Mouse (Mus musculus) midbrain, embryonic 12.5 days (tissue): ENCODE data around the gene Zic5. TPM values are rescaled to one million over a fixed set of nuclear protein-coding genes. Genes with fewer than 3 reads are reported as not detected.
A peak's percentile ranks its signal among the peaks of the same experiment; 100 is the strongest.
"Not testable (repeated sequence)": the region's sequence is repeated elsewhere in the genome, so short reads cannot be mapped to it uniquely, and the experiment has no call there.

Experiments used
- ATAC-seq: fragments of 200-750 bp; cut with Nextera tagmentation; 2 replicates; pipeline ENCODE4 v1.8.0; 2017; ENCODE audit warnings: low read depth, moderate TSS enrichment, moderate library complexity; ENCODE audit not compliant: low FRiP score
- H3K27ac ChIP-seq: fragments of 300-500 bp; sonication (generic); replicated peaks from 2 replicates; pipeline ENCODE4 v1.5.1; 2016; ENCODE audit warnings: mild to moderate bottlenecking
- H3K27me3 ChIP-seq: fragments of 300-500 bp; sonication (generic); 2 replicates; pipeline ENCODE4 v1.6.1; 2016; ENCODE audit warnings: mild to moderate bottlenecking
- H3K36me3 ChIP-seq: fragments of 300-500 bp; sonication (generic); 2 replicates; pipeline ENCODE4 v1.6.1; 2016
- H3K4me1 ChIP-seq: fragments of 300-500 bp; sonication (generic); 2 replicates; pipeline ENCODE4 v1.6.1; 2016
- H3K4me2 ChIP-seq: fragments of 300-500 bp; sonication (generic); replicated peaks from 2 replicates; pipeline ENCODE4 v1.6.1; 2016; ENCODE audit warnings: mild to moderate bottlenecking, moderate library complexity
- H3K4me3 ChIP-seq: fragments of 300-500 bp; sonication (generic); 2 replicates; pipeline ENCODE4 v1.5.1; 2016; ENCODE audit warnings: mild to moderate bottlenecking
- H3K9ac ChIP-seq: fragments of 300-500 bp; sonication (generic); replicated peaks from 2 replicates; pipeline ENCODE4 v1.6.1; 2016; ENCODE audit warnings: mild to moderate bottlenecking, moderate library complexity
- H3K9me3 ChIP-seq: fragments of 300-500 bp; sonication (generic); 2 replicates; pipeline ENCODE4 v1.6.1; 2016; ENCODE audit warnings: mild to moderate bottlenecking
- WGBS: fragments of 180-500 bp; shearing (Covaris S2); methylation state at CpG from one replicate; pipeline ENCODE4 v1.1.7; 2016; 5-methylcytosine and 5-hydroxymethylcytosine counted together
- polyA plus RNA-seq: library from polyadenylated mRNA; unstranded; fragments of >200 nt; fragmentation: Nextera tagmentation; extraction: Ambion mirVana; gene quantifications from 2 replicates; pipeline ENCODE4 v1.2.1, GENCODE M21; 2016

Gene Zic5
- polyA plus RNA-seq, 1 experiment from 2014 or later, result 15.7 TPM

GRCm38 (mm10) chr14:122461500-122461899, 4.0 kb downstream of the Zic5 start:
- Histone ChIP-seq H3K9me3 (no peaks in the 10 kb centered on the region), H3K27ac (peak overlapping the region; percentile 96), H3K36me3 (no peaks in the 10 kb centered on the region), H3K4me1 (peaks cover 33% of the 10 kb centered on the region), H3K27me3 (peaks cover 70% of the 10 kb centered on the region), H3K9ac (peak overlapping the region; percentile 84), H3K4me2 (peak overlapping the region; percentile 78), H3K4me3 (peak overlapping the region; percentile 66)
- WGBS, result 9% methylated on average over 3 of the region's 3 CpGs
- no peak for ATAC-seq

- Histone ChIP-seq H3K9ac (peak overlapping the region; percentile 37), H3K27ac (peak overlapping the region; percentile 32; the same call in 1 of the 2 replicates), H3K27me3 (peaks cover 61% of the 10 kb centered on the region), H3K4me1 (peaks cover 30% of the 10 kb centered on the region), H3K4me3 (peak overlapping the region; percentile 27), H3K4me2 (peak overlapping the region; percentile 44), H3K9me3 (no peaks in the 10 kb centered on the region), H3K36me3 (no peaks in the 10 kb centered on the region)
- WGBS, result 41% methylated on average over 5 of the region's 5 CpGs
- no peak for ATAC-seq
These were observed 5.3 kb downstream of the Zic5 start for GRCm38 (mm10) chr14:122460226-122460625.

- ATAC-seq, result no peak
- no peak overlapping the region for H3K27ac ChIP-seq
- H3K36me3 ChIP-seq, result no peaks in the 10 kb centered on the region
- H3K9ac ChIP-seq, result peak overlapping the region; percentile 37; the same call in 1 of the 2 replicates
- peaks cover 59% of the 10 kb centered on the region for H3K27me3 ChIP-seq
- H3K4me1 ChIP-seq, result peaks cover 28% of the 10 kb centered on the region
- H3K4me2 ChIP-seq, result peak overlapping the region; percentile 44
- no peaks in the 10 kb centered on the region for H3K9me3 ChIP-seq
- 89% methylated on average over 1 of the region's 1 CpGs for WGBS
- H3K4me3 ChIP-seq, result peak overlapping the region; percentile 27
These were observed 5.7 kb downstream of the Zic5 start for GRCm38 (mm10) chr14:122459776-122460175.

GRCm38 (mm10) chr14:122459332-122459731, 6.1 kb downstream of the Zic5 start:
- not testable (repeated sequence) for H3K27ac ChIP-seq, ATAC-seq, H3K36me3 ChIP-seq, H3K9me3 ChIP-seq, H3K9ac ChIP-seq
- Histone ChIP-seq H3K4me2 (peak overlapping the region; percentile 44), H3K4me1 (peaks cover 27% of the 10 kb centered on the region), H3K27me3 (peaks cover 55% of the 10 kb centered on the region), H3K4me3 (peak overlapping the region; percentile 27; the same call in 1 of the 2 replicates)
- 76% methylated on average over 11 of the region's 12 CpGs for WGBS

GRCm38 (mm10) chr14:122455562-122455958, 9.9 kb downstream of the Zic5 start:
- peaks cover 55% of the 10 kb centered on the region for H3K27me3 ChIP-seq
- H3K4me2 ChIP-seq, result no peak overlapping the region

GRCm38 (mm10) chr14:122454901-122455561, 10.4 kb downstream of the Zic5 start:
- no peak for ATAC-seq
- H3K4me3 ChIP-seq, result no peak overlapping the region
- no peak overlapping the region for H3K9ac ChIP-seq
- H3K27me3 ChIP-seq, result peaks cover 55% of the 10 kb centered on the region
- peak overlapping the region; percentile 78 for H3K27ac ChIP-seq
- no peaks in the 10 kb centered on the region for H3K9me3 ChIP-seq
- H3K4me1 ChIP-seq, result peaks cover 53% of the 10 kb centered on the region
- no peaks in the 10 kb centered on the region for H3K36me3 ChIP-seq
- WGBS, result 12% methylated on average over 10 of the region's 10 CpGs
- H3K4me2 ChIP-seq, result no peak overlapping the region

More at GRCm38 (mm10) chr14:122455562-122455958, 9.9 kb downstream of the Zic5 start:
- peak overlapping the region; percentile 78 for H3K27ac ChIP-seq
- H3K9me3 ChIP-seq, result no peaks in the 10 kb centered on the region
- ATAC-seq, result no peak
- H3K9ac ChIP-seq, result no peak overlapping the region
- whole genome bisulfite sequencing, result 16% methylated on average over 4 of the region's 4 CpGs
- H3K36me3 ChIP-seq, result no peaks in the 10 kb centered on the region
- H3K4me1 ChIP-seq, result peaks cover 48% of the 10 kb centered on the region
- no peak overlapping the region for H3K4me3 ChIP-seq

GRCm38 (mm10) chr14:122453996-122454738, 11.3 kb downstream of the Zic5 start:
- Histone ChIP-seq H3K27me3 (peaks cover 55% of the 10 kb centered on the region), H3K4me1 (peaks cover 60% of the 10 kb centered on the region), H3K9me3 (no peaks in the 10 kb centered on the region), H3K27ac (peak overlapping the region; percentile 88), H3K9ac (0 out of 2 replicates have a peak overlapping the region, but pooled peaks have one; percentile 6), H3K4me2 (peak overlapping the region; percentile 41), H3K36me3 (no peaks in the 10 kb centered on the region), H3K4me3 (no peak overlapping the region; the same call in 1 of the 2 replicates)
- WGBS, result 3% methylated on average over 12 of the region's 12 CpGs
- peak; percentile 45 for ATAC-seq

GRCm38 (mm10) chr14:122453388-122453995, 12.0 kb downstream of the Zic5 start:
- peak overlapping the region; percentile 41 for H3K4me2 ChIP-seq
- no peaks in the 10 kb centered on the region for H3K9me3 ChIP-seq
- H3K27ac ChIP-seq, result peak overlapping the region; percentile 88
- H3K4me3 ChIP-seq, result peak overlapping the region; percentile 18
- peak; percentile 85 for ATAC-seq
- H3K27me3 ChIP-seq, result peaks cover 55% of the 10 kb centered on the region
- peaks cover 60% of the 10 kb centered on the region for H3K4me1 ChIP-seq
- WGBS, result under 1% methylated on average over 32 of the region's 32 CpGs
- no peaks in the 10 kb centered on the region for H3K36me3 ChIP-seq
- H3K9ac ChIP-seq, result peak overlapping the region; percentile 6; the same call in 1 of the 2 replicates

- Histone ChIP-seq H3K4me3 (peak overlapping the region; percentile 18; the same call in 1 of the 2 replicates), H3K9me3 (no peaks in the 10 kb centered on the region), H3K4me2 (peak overlapping the region; percentile 41), H3K27ac (peak overlapping the region; percentile 88), H3K9ac (no peak overlapping the region), H3K4me1 (peaks cover 60% of the 10 kb centered on the region), H3K36me3 (no peaks in the 10 kb centered on the region), H3K27me3 (peaks cover 61% of the 10 kb centered on the region)
- 4% methylated on average over 13 of the region's 13 CpGs for WGBS
- peak; percentile 57 for ATAC-seq
These were observed 12.6 kb downstream of the Zic5 start for GRCm38 (mm10) chr14:122452701-122453387.

GRCm38 (mm10) chr14:122451551-122452145, 13.8 kb downstream of the Zic5 start:
- peak overlapping the region; percentile 66 for H3K4me2 ChIP-seq
- H3K4me1 ChIP-seq, result peaks cover 60% of the 10 kb centered on the region
- WGBS, result 53% methylated on average over 5 of the region's 5 CpGs
- peaks cover 73% of the 10 kb centered on the region for H3K27me3 ChIP-seq
- no peak for ATAC-seq
- H3K27ac ChIP-seq, result peak overlapping the region; percentile 88
- no peaks in the 10 kb centered on the region for H3K9me3 ChIP-seq
- H3K36me3 ChIP-seq, result no peaks in the 10 kb centered on the region
- peak overlapping the region; percentile 56; the same call in 1 of the 2 replicates for H3K9ac ChIP-seq
- H3K4me3 ChIP-seq, result peak overlapping the region; percentile 48; the same call in 1 of the 2 replicates
